Mouse (Mus musculus): ENCODE measurements around the gene Cdan1.
"Not testable (repeated sequence)": the region's sequence is repeated elsewhere in the genome, so short reads cannot be mapped to it uniquely, and the experiment has no call there.

The Cdan1 gene

DNA sequence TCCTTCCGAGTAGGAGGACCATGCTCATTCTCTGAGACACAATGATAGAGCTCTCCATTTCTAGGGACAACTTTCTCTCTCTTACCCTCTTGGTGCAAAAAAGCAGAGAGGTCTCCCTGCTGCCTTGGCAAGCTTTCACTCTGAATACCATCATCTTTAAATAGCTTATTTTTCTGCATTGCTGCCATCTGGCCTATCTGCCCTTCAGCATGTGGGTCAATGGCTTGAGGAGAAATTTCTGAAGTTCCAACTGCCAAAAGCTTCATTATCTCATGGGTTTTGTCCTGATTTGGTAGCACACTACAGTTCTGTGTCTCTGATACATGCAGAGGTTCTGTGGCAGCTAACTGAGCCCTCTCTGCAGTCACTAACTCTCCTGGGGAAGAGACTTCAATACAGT lies 104.4 kb downstream of the Cdan1 start:
- DNase-seq (ENCODE audit: low spot score in 2 of 2): no peak

DNA sequence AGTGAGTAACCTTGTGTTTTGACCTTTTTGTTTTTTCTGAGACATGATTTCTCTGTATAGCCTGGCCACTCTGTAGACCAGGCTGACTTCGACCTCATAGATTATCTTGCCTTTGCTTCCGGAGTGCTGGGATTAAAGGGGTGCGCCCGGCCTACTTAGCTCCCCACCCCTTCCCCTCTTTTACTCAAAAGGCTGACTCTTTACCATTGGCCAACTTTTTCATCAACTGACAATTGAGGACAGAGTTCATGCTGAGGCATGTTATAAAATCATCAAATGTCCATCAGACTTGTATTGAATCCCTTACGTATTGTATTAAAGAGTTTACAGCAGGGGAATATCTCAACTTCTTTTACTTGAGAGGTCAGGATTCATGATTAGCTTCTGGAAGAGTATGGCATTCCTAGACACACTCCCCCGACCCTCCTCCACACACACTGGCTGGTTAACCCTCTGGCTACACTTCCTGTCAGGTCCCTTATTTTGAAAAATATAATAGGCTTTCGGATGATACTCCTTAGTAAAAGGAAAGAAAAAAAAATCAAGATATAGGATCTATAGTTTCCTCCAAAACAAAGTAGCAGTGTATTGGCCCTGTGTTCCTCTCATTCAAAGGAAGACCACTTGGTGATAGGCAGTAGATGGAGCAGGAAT lies 117.9 kb downstream of the Cdan1 start:
- no peak for DNase-seq (ENCODE audit: low spot score in 2 of 2)

DNA sequence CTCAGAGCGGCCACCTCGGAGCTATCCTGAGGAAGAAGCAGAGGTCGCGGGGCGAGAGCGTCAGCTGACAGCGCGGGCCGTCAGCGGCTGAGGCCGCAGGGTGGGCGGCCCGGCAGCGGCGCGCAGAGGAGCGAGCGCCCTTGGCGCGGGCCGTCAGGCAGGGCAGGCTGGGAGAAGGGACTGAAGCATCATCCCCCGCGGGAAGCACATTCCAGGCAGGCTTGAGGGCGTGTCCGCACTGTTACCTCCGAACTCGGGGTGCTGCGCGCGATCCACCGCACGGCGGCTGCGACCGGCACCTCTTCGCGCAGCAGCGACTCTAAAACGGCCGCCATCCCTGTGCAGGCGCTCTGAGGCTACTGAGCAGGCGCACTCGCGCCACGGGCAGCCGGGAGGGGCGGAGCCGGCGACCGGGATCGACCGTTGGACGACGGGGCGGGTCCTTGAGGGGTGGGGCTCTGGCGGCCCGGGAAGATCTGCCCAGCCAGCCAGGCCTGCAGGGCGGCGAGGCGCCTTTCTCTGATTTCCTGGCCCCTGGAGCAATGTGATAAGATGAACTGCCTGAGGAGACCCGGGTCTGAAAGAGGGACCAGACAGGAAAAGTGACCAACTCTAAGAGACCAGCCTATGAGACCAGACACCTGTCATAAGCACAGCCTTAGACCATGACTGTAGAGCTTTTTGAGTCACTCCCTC lies 118.6 kb downstream of the Cdan1 start:
- peak; percentile 84 to 85 for DNase-seq (ENCODE audit: low spot score in 2 of 2)

DNA sequence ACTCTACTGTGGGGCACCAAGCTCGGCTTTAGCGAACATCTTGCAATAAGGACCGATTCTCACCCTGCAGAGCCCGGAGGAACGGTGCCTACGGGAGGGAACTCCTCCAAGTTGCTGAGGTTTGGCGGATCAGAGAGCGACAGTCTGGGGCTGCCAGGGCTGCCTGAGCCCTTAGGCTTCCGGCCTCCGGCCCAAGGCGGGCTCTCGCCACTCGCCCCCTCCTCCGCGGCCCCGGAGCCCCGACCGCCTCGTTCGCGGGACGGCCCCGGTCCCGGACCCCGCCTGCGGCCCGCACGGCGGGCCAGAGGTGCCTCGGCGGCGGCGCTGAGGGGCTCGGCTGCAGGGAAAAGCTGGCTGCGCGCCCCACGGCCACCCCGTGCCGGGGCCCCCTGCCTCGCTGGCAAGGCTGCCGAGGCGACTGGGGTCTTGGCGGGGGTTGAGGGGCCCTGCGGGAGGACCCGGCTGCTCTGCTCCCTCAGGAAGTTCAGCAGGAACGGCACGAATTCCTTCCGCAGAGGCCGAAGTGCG lies 119.2 kb downstream of the Cdan1 start:
- DNase-seq (ENCODE audit: low spot score in 2 of 2): no peak

GRCm38 (mm10) chr2:120729775-120730585 lies 119.9 kb downstream of the Cdan1 start:
- DNase-seq (ENCODE audit: low spot score in 2 of 2): no peak

DNA sequence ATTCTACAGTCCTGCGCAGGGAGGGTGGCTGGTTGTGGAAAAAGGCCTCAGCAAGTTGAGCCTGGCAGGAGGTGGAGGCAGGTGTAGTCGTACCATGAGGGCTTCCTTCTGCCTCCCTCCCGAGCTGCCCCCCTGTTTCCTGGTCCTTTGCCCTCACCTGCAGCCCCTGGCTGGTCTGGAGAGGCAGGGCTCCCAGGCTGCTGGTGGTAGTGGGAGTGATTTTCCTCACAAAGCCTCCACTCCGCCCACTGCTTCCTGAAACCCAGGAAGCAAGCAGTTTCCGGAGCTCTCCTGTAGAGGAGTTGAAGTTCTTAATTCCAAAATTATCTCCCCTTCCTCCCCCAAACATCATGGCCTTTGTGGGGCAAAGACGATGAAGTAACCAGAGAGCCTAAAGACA lies 125.8 kb downstream of the Cdan1 start:
- DNase-seq (ENCODE audit: low spot score in 2 of 2): no peak

- no peak for DNase-seq (ENCODE audit: low spot score in 2 of 2)
Observed at GRCm38 (mm10) chr2:120723621-120724020, 126.3 kb downstream of the Cdan1 start.

DNA sequence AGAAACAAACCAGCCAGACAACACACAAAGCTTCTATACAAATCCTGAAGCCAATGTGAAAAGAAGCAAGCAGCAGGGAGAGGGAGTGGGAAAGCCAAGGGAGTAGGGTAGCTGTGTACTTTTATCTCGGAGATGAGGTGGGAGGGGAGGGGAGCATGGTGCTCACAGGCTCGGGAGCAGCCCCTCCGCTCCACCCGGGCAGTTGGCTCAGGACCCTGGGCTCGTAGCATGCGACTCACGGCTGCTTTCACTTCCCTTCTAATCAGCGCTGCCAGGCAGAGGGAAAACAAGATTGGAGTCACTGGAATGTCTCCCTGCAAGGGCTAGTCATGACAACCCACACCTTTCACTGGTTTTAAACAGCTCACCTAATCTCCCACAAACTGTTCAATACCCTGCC lies 127.4 kb downstream of the Cdan1 start:
- no peak for DNase-seq (ENCODE audit: low spot score in 2 of 2)

GRCm38 (mm10) chr2:120721911-120722310 lies 128.0 kb downstream of the Cdan1 start:
- DNase-seq (ENCODE audit: low spot score in 2 of 2): no peak

DNA sequence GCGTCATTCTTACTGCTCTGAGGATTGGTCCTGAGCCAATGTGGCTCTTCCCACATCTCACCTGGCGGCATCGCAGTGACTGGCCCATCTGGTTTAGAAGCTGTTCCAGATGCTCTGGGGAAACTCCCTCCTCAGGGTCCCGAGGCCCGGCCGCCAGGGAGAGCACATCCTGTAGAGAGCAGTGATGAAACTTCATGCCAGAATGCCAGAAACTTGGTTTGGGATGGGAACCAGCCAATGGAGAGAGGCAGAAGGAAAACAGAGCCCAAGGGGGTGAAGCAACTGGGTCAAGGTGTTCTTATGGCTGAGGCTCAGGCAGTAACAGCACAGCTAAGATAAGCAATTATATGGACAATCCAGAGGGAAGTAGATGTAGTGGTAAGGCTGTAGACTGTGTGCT lies 129.1 kb downstream of the Cdan1 start:
- DNase-seq (ENCODE audit: low spot score in 2 of 2): no peak

GRCm38 (mm10) chr2:120718496-120718895 lies 131.4 kb downstream of the Cdan1 start:
- no peak for DNase-seq (ENCODE audit: low spot score in 2 of 2)

DNA sequence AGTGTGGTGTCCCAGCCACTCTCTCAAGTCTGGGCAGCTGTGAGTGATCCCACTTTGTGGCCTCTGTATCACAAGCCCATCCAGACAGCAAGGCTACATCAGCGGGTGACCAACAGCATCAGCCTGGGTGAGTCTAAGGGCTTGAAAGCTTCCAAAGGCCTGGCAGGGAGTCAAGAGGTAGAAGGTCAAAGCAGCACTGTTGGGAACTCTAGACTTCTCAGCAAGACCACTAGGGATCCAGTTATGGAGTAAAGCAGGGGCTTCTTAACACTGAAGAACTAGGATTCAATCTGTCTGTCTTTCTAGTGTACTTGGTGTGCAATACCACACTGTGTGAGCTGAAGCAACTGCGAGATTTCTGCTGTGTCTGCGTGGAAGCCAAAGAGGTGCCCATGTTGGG lies 136.5 kb downstream of the Cdan1 start:
- DNase-seq (ENCODE audit: low spot score in 2 of 2): no peak

DNA sequence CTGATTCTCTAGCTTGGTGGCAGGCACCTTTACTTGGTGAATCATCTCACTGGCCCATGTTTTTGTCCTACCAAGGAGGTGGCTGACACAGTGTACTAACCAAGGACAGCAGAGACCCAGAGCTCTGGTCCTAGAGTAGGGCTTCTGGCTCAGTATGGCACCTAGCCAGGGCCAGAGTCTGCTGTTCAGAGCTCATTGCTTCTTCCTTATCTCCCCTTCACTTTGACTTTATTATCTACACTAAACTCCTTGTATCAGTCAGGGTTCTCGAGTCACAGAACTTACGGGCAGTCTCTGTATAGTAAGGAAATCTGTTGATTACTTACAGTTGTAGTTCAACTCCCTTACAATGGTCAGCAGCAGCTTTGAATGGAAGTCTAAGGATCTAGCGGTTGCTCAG lies 139.0 kb downstream of the Cdan1 start:
- DNase-seq (ENCODE audit: low spot score in 2 of 2): no peak

DNA sequence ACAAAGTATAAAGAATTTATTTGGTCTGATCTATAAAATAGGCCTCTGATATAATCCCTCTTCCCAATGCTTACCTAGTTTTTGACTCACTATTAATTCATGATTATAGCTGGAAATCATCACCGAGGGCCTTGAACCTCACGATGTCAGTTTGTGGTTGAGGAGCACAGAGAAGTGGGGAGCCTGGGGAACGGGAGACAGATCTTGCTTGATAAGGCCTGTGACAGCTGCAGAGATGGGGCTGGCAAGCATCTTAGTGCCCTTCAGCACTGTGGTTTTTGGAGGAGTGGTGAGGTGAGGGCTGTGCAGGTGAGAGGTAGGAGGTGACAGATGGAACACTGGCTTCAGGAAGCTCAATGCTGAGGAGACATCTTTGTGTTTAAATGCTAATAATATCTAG lies 139.8 kb downstream of the Cdan1 start:
- DNase-seq (ENCODE audit: low spot score in 2 of 2): no peak

DNA sequence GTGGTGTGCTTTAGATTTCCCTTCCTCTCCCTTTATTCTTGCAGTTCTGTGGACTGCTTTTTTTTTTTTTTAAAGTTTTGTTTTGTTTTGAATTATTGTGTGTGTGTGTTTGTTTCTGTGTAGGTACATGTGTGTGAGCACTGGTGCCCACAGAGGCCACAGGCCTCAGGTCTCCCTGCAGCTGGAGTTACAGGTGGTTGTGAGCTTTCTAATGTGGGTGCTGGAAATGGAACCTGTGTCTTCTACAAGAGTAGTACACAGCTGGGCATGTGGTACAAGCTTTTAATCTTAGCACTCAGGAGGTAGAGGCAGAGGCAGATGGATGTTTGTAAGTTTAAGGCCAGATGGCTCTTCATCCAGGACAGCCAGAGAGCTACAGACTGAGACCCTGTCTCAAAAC lies 142.9 kb downstream of the Cdan1 start:
- no peak for DNase-seq (ENCODE audit: low spot score in 2 of 2)

DNA sequence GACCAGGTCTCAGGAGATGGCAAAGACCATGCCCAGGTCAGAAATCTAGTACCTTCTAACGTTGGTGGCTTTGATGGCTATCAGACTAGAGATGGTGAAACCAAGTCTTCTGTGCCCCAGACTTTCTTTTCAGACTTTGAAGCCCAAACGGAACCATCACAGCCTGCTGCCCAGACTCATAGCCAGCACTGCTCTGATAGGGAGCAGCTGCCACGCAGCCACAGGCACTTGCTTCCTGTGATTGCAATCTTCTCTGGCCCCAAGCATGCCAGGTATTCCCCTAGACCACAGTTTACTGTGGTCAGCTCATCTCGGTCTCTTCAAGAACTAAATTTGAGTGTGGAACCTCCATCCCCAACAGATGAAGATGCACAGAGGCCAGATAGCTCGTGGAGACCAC lies 147.3 kb downstream of the Cdan1 start:
- no peak for DNase-seq (ENCODE audit: low spot score in 2 of 2)

GRCm38 (mm10) chr2:120700379-120700885 lies 149.5 kb downstream of the Cdan1 start:
- no peak for DNase-seq (ENCODE audit: low spot score in 2 of 2)

GRCm38 (mm10) chr2:120697767-120698166 lies 152.2 kb downstream of the Cdan1 start:
- DNase-seq (ENCODE audit: low spot score in 2 of 2): no peak

DNA sequence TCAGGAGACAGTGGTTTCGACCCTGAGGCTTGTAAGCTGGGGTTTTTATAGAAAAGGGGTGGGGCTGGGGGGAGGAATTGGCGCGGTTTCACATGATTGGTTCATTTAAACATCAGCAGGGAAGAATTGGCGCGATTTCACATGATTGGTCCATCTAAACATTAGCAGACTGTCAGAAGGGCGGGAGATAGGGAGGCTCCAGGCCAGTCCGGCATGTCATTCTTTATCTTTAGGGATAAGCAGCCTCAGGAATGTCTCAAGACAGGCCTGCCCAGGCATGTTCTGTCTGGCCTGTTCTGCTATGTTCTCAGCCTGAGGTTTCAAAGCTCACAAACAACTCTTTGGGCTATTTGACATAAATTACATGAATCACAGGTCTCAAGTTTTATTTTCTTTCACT lies 168.8 kb downstream of the Cdan1 start:
- DNase-seq (ENCODE audit: low spot score in 2 of 2): not testable (repeated sequence)

DNA sequence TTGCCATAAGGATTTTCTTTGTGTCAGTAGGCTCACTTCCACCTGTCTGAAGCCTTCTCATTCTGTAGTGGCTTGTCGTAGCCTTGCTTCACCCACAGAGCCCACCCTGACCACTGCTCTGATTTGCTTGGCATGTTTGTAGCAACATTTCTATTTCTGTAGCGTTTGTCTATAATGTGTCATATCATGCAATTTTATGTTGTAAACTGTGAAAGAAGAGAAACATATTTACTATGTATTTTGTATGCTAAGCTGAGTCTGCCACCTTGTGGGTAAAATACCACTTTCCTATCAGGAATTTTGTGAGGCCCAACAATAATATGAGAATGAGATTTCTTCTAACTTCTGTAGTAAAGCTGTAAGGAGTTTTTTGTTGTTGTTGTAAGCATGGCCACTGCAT lies 179.7 kb downstream of the Cdan1 start:
- DNase-seq (ENCODE audit: low spot score in 2 of 2): no peak

DNA sequence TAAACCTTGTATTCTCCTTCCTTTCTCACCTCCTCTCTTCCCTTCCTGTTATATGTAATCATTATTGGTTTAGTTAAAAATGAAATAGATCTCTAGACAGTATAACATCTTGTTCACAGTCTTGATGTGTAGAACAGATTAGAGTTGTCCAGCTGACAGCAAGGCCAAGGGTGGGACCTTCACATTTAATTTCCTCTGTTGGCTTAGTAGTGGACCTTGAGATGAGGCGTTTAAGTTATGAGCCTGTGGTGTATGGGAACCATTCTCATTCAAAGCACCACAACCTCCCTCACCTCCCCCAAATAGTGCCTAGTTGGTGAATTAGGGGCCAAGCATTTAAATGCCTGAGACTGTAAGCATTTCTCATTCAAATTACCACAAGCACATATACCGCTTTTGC lies 182.5 kb downstream of the Cdan1 start:
- no peak for DNase-seq (ENCODE audit: low spot score in 2 of 2)
